Comparison of ENCODE assay signal across 27 mouse cellular contexts in the genomic region with DNA sequence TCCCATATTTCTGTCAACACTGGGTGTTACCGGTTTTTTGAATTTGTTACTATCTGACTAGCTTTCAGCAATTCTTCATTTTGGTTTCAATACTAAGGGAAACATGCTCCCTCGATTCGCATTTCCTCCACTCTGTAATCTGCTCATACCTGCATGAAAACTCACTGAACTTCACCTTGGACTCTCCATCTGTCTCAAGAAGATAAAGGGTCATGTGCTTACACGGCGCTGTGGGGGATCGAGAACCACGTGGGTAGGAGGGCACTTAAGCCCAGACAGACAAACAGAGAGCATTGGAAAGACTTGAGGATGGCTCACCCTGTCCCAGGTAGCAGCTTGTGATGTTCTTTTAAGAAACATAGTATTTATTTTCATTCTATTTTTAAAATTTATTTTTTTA. TPM values are rescaled to one million over a fixed set of nuclear protein-coding genes. Genes with fewer than 3 reads are reported as not detected.
DNase-seq lines count a peak whose midpoint lies in the region; ATAC-seq lines count a peak whose summit lies in the region.
"Had no signal": no experiment of that assay in that cellular context is flagged by ENCODE, and none has a peak within 500 bp of the region (broad histone marks: within the 10 kb centered on the region; RNA-seq: fewer than 3 reads in every experiment).

No protein-coding gene starts in this region.

- peak; percentile 95 for DNase-seq in MEL-GATA-1-ER (ENCODE audit: extremely low read depth, low read depth)
- DNase-seq in c-Kit-positive CD71-positive TER-119-positive erythroid progenitor cells, embryonic 14.5 days (ENCODE audit: low spot score): peak; percentile 84
- no peak for DNase-seq in thymus, postnatal 36 days
- no peak for DNase-seq in adrenal gland, postnatal 25 days
- DNase-seq in kidney, postnatal 14 days: no peak
- DNase-seq: cerebellum, adult 8-10 months; gastrocnemius, postnatal 25 days; heart, adult 18-20 months; heart, postnatal 36 days; kidney, adult 2 months; kidney, postnatal 10 days; layer of hippocampus, postnatal 36 days; lung, embryonic 14.5 days; midbrain, embryonic 14.5 days; right cerebral cortex, postnatal 25 days; spleen, adult 18-20 months; thymus, postnatal 14 days had no signal

- H3K4me1 ChIP-seq in liver, embryonic 12.5 days: peaks cover 67% of the 10 kb centered on the region

- ATAC-seq in liver, embryonic 12.5 days: peak; percentile 71
- peak; percentile 45 for ATAC-seq in megakaryocyte progenitor cell, adult 5-6 weeks (replicated peaks; ENCODE audit: poor library complexity)

- no peaks in the 10 kb centered on the region for H3K9me3 ChIP-seq in liver, embryonic 12.5 days (replicated peaks)
- H3K9me3 ChIP-seq: embryonic facial prominence, embryonic 15.5 days; heart, embryonic 15.5 days; hindbrain, embryonic 15.5 days; limb, embryonic 13.5 days; megakaryocyte, embryonic 14.5 days; neural tube, embryonic 12.5 days had no signal

- H3K9ac ChIP-seq in liver, embryonic 12.5 days: peak overlapping the region; percentile 42
- H3K9ac ChIP-seq: embryonic facial prominence, embryonic 15.5 days; heart, embryonic 15.5 days; hindbrain, embryonic 15.5 days; limb, embryonic 13.5 days; lung, embryonic 14.5 days; neural tube, embryonic 12.5 days had no signal

- peaks cover 7% of the 10 kb centered on the region; the same call in 1 of the 2 replicates for H3K27me3 ChIP-seq in liver, embryonic 12.5 days (replicated peaks)
- H3K27me3 ChIP-seq: embryonic facial prominence, embryonic 15.5 days; hindbrain, embryonic 15.5 days; limb, embryonic 13.5 days; megakaryocyte, embryonic 14.5 days had no signal

- no peak overlapping the region for H3K4me3 ChIP-seq in liver, embryonic 12.5 days
- H3K4me3 ChIP-seq: embryonic facial prominence, embryonic 15.5 days; heart, embryonic 15.5 days; hindbrain, embryonic 15.5 days; limb, embryonic 13.5 days; megakaryocyte, embryonic 14.5 days; neural tube, embryonic 12.5 days had no signal

- no peaks in the 10 kb centered on the region for H3K36me3 ChIP-seq in liver, embryonic 12.5 days
- H3K36me3 ChIP-seq: embryonic facial prominence, embryonic 15.5 days; heart, embryonic 15.5 days; hindbrain, embryonic 15.5 days; limb, embryonic 13.5 days; neural tube, embryonic 12.5 days had no signal

- 23% methylated on average over 7 of the region's 7 CpGs for WGBS in liver, embryonic 12.5 days (ENCODE audit: insufficient replicate concordance)

- peak overlapping the region; percentile 54 for H3K4me2 ChIP-seq in liver, embryonic 12.5 days
- H3K4me2 ChIP-seq: embryonic facial prominence, embryonic 15.5 days; heart, embryonic 15.5 days; hindbrain, embryonic 15.5 days; limb, embryonic 13.5 days; lung, embryonic 14.5 days; neural tube, embryonic 12.5 days had no signal

- peak overlapping the region; percentile 90 for H3K27ac ChIP-seq in liver, embryonic 12.5 days
- H3K27ac ChIP-seq: embryonic facial prominence, embryonic 15.5 days; heart, embryonic 15.5 days; hindbrain, embryonic 15.5 days; limb, embryonic 13.5 days; neural tube, embryonic 12.5 days had no signal

RNA-seq across cellular contexts. Expression of a gene that starts 10.7 kb away (rescaled TPM):
- 7.1 and 7.7 TPM in 2 replicates for polyA plus RNA-seq in liver, embryonic 12.5 days (2016; fragmentation: Nextera tagmentation; extraction: Ambion mirVana)
- total RNA-seq in megakaryocyte progenitor cell, adult 5-6 weeks (2015): 21.6 and 34.9 TPM in 2 replicates
- total RNA-seq in megakaryocyte progenitor cell, adult 5-6 weeks (2017): 22.0 and 22.2 TPM in 2 replicates
- 0.43 and 3.8 TPM in 2 replicates for total RNA-seq in adrenal gland, postnatal 25 days (2021)
- total RNA-seq: gastrocnemius, postnatal 25 days; layer of hippocampus, postnatal 36 days had no signal
- polyA plus RNA-seq: C2C12; forebrain, embryonic 11.5 days; neural tube, embryonic 12.5 days had no signal

Comparison
In these comparisons a context has a peak if more than half of its experiments do, and no peak if none do; other contexts are left out.
1. DNase-seq: peak in MEL-GATA-1-ER (single experiment) and c-Kit-positive CD71-positive TER-119-positive erythroid progenitor cells, embryonic 14.5 days (single experiment); none in thymus, postnatal 36 days (0 of 2), adrenal gland, postnatal 25 days (single experiment) and kidney, postnatal 14 days (single experiment).